Mouse (Mus musculus) right cerebral cortex, postnatal 36 days (tissue): ENCODE data around the gene Tomm40.
A peak's percentile ranks its signal among the peaks of the same experiment; 100 is the strongest.

Source experiments
- DNase-seq, 2 experiments: peaks; one replicate each; pipeline ENCODE4 v3.0.0; 2022; ENCODE audit warnings: low spot score in 2 of 2, mixed read lengths in 1 of 2

Gene Tomm40

GRCm38 (mm10) chr7:19715239-19716054 lies at the start of gene Tomm40:
Gene Tomm40, minus strand, starts transcription at chr7:19715438.
- DNase-seq = peak; percentile 100

- DNase-seq = no peak
Measured at GRCm38 (mm10) chr7:19764581-19764980, 49.3 kb upstream of the Tomm40 start.

GRCm38 (mm10) chr7:19763829-19764477 lies 48.7 kb upstream of the Tomm40 start:
- DNase-seq = no peak

GRCm38 (mm10) chr7:19762283-19762682 lies 47.0 kb upstream of the Tomm40 start:
- DNase-seq = no peak

GRCm38 (mm10) chr7:19760021-19760420 lies 44.8 kb upstream of the Tomm40 start:
- no peak for DNase-seq

GRCm38 (mm10) chr7:19758623-19759022 lies 43.4 kb upstream of the Tomm40 start:
- DNase-seq = no peak

GRCm38 (mm10) chr7:19755851-19756786 lies 40.9 kb upstream of the Tomm40 start:
- no peak for DNase-seq

GRCm38 (mm10) chr7:19755008-19755407 lies 39.8 kb upstream of the Tomm40 start:
- DNase-seq = no peak

- no peak for DNase-seq
Measured at GRCm38 (mm10) chr7:19754065-19754464, 38.8 kb upstream of the Tomm40 start.

GRCm38 (mm10) chr7:19753587-19753986 lies 38.3 kb upstream of the Tomm40 start:
- no peak for DNase-seq

GRCm38 (mm10) chr7:19752652-19753051 lies 37.4 kb upstream of the Tomm40 start:
- no peak for DNase-seq

- no peak for DNase-seq
Measured at GRCm38 (mm10) chr7:19751070-19751383, 35.8 kb upstream of the Tomm40 start.

GRCm38 (mm10) chr7:19750217-19751069 lies 35.2 kb upstream of the Tomm40 start, which contains the start of gene Nectin2:
Gene Nectin2, minus strand, starts transcription at chr7:19750483.
- peak; percentile 47 to 68 for DNase-seq

- DNase-seq = peak; percentile 85 to 89
Measured at GRCm38 (mm10) chr7:19749389-19750216, 34.4 kb upstream of the Tomm40 start.

GRCm38 (mm10) chr7:19748219-19749195 lies 33.3 kb upstream of the Tomm40 start:
- DNase-seq = no peak

GRCm38 (mm10) chr7:19747420-19748218 lies 32.4 kb upstream of the Tomm40 start:
- no peak for DNase-seq

- no peak for DNase-seq
Measured at GRCm38 (mm10) chr7:19746426-19747201, 31.4 kb upstream of the Tomm40 start.
